8 mouse cellular contexts compared by ENCODE assay signal in the genomic region with DNA sequence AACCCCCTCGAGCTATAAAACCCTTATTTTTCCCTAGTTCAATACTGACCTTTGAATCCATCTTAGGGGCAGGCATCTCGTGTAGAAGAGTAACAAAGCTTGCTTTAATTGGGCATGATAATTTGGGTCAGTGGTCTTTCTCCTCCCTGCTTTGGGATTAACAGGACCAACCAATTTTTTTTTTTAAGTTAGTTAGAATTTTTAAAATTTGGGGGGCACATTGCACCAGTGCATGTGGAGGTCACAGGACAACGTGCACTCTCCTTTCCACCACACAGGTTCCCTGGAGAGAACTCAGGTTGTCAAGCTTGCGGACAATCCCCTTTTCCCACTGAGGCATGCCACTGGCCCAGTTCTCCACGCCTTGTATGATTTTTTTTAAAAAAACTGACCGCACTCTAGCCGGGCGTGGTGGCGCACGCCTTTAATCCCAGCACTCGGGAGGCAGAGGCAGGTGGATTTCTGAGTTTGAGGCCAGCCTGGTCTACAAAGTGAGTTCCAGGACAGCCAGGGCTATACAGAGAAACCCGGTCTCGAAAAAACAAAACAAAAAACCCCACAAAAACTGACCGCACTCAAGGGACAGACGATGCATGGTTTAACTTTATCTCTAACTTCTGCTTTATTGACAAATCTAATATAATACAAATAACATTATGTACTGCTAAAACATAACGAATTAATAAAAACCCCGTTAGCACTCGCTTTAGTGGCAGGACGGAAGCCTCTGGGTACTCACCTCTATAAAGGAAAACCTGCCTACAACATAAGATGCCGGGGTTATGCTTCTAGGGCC. TPM values are rescaled to one million over a fixed set of nuclear protein-coding genes. Genes with fewer than 3 reads are reported as not detected.
DNase-seq lines count a peak whose midpoint lies in the region; ATAC-seq and TF ChIP-seq lines count a peak whose summit lies in the region.

No protein-coding gene starts in this region.

- H3K4me2 ChIP-seq in heart, postnatal 0 days (ENCODE audit: low read depth, low read length) = peak overlapping the region; percentile 85
- peak overlapping the region; percentile 55 for H3K4me2 ChIP-seq in hindbrain, embryonic 11.5 days (replicated peaks; ENCODE audit: low read depth, low read length)
- H3K4me2 ChIP-seq in midbrain, embryonic 12.5 days (replicated peaks) = peak overlapping the region; percentile 84

- TF ChIP-seq CTCF in heart, postnatal 0 days (IDR thresholded peaks at IDR 0.05; ENCODE audit: low read depth) = no peak

- WGBS in heart, postnatal 0 days = 3% methylated on average over 20 of the region's 20 CpGs
- 12% methylated on average over 20 of the region's 20 CpGs for WGBS in hindbrain, embryonic 11.5 days
- WGBS in midbrain, embryonic 12.5 days = 8% methylated on average over 20 of the region's 20 CpGs

- H3K27me3 ChIP-seq in heart, postnatal 0 days (ENCODE audit: control insufficient read depth, insufficient read depth, low read length) = no peaks in the 10 kb centered on the region
- no peaks in the 10 kb centered on the region for H3K27me3 ChIP-seq in hindbrain, embryonic 11.5 days (ENCODE audit: control insufficient read depth, insufficient read depth, low read length)
- no peaks in the 10 kb centered on the region for H3K27me3 ChIP-seq in midbrain, embryonic 12.5 days

- intact Hi-C loops in heart, postnatal 10 days (cut with DNase I) = no loop called here

- peaks cover 24% of the 10 kb centered on the region for H3K36me3 ChIP-seq in heart, postnatal 0 days (replicated peaks; ENCODE audit: control insufficient read depth, insufficient read depth, low read length)
- peaks cover 18% of the 10 kb centered on the region for H3K36me3 ChIP-seq in hindbrain, embryonic 11.5 days (ENCODE audit: control insufficient read depth, insufficient read depth, low read length)
- peaks cover 49% of the 10 kb centered on the region for H3K36me3 ChIP-seq in midbrain, embryonic 12.5 days

- peak overlapping the region; percentile 95 for H3K4me3 ChIP-seq in heart, postnatal 0 days (ENCODE audit: low read depth, low read length)
- peak overlapping the region; percentile 96 for H3K4me3 ChIP-seq in hindbrain, embryonic 11.5 days (ENCODE audit: low read depth, low read length)
- H3K4me3 ChIP-seq in midbrain, embryonic 12.5 days = peak overlapping the region; percentile 91

- no peak for DNase-seq in heart, postnatal 0 days (ENCODE audit: low spot score)
- DNase-seq in heart, postnatal 10 days = no peak
- DNase-seq in Muller cell, postnatal 12 days (ENCODE audit: inconsistent ontology term) = peak; percentile 6
- no peak for DNase-seq in hindbrain, embryonic 11.5 days (ENCODE audit: low spot score)
- no peak for DNase-seq in spleen, adult 18-20 months
- no peak for DNase-seq in spleen, postnatal 14 days (ENCODE audit: low spot score in 2 of 2)
- no peak for DNase-seq in right cerebral cortex, postnatal 14 days

- TF ChIP-seq EP300 in heart, postnatal 0 days (IDR thresholded peaks at IDR 0.05; ENCODE audit: low read depth) = no peak

- H3K9me3 ChIP-seq in heart, postnatal 0 days (replicated peaks; ENCODE audit: control insufficient read depth, low read length) = no peaks in the 10 kb centered on the region
- H3K9me3 ChIP-seq in hindbrain, embryonic 11.5 days (ENCODE audit: control insufficient read depth, low read length) = no peaks in the 10 kb centered on the region
- no peaks in the 10 kb centered on the region for H3K9me3 ChIP-seq in midbrain, embryonic 12.5 days

- peak overlapping the region; percentile 71 for H3K9ac ChIP-seq in heart, postnatal 0 days (replicated peaks; ENCODE audit: low read depth, low read length)
- peak overlapping the region; percentile 99 for H3K9ac ChIP-seq in hindbrain, embryonic 11.5 days (ENCODE audit: low read depth, low read length)
- peak overlapping the region; percentile 94 for H3K9ac ChIP-seq in midbrain, embryonic 12.5 days (replicated peaks)

- peak overlapping the region; percentile 93 for H3K27ac ChIP-seq in heart, postnatal 0 days (ENCODE audit: low read depth)
- H3K27ac ChIP-seq in hindbrain, embryonic 11.5 days (ENCODE audit: low read depth, low read length) = peak overlapping the region; percentile 99
- peak overlapping the region; percentile 100 for H3K27ac ChIP-seq in midbrain, embryonic 12.5 days (replicated peaks)

- H3K4me1 ChIP-seq in heart, postnatal 0 days (ENCODE audit: control insufficient read depth, insufficient read depth) = peaks cover 9% of the 10 kb centered on the region
- H3K4me1 ChIP-seq in hindbrain, embryonic 11.5 days (replicated peaks; ENCODE audit: control insufficient read depth, insufficient read depth, low read length) = peaks cover 9% of the 10 kb centered on the region
- peaks cover 31% of the 10 kb centered on the region for H3K4me1 ChIP-seq in midbrain, embryonic 12.5 days

- ATAC-seq in heart, postnatal 0 days (ENCODE audit: insufficient read depth, low read depth) = no peak
- ATAC-seq in hindbrain, embryonic 11.5 days (ENCODE audit: low FRiP score) = no peak
- ATAC-seq in midbrain, embryonic 12.5 days (ENCODE audit: low FRiP score, low read depth) = no peak

RNA-seq across cellular contexts. Expression of a gene that starts 0.8 kb away (rescaled TPM):
- 11.8 and 18.5 TPM in 2 replicates for total RNA-seq in heart, postnatal 0 days (2014; rRNA removed; ENCODE audit: low replicate concordance)
- 10.9 and 11.2 TPM in 2 replicates for polyA plus RNA-seq in heart, postnatal 0 days (2015; fragmentation: Nextera tagmentation; extraction: Ambion mirVana)
- 1 to 10 TPM; 6.8 to 8.8 TPM for total RNA-seq in heart, postnatal 10 days (2021)
- 26.5 and 29.7 TPM in 2 replicates for polyA plus RNA-seq in hindbrain, embryonic 11.5 days (2014; fragmentation: Nextera tagmentation; extraction: Ambion mirVana)
- polyA plus RNA-seq in midbrain, embryonic 12.5 days (2016; fragmentation: Nextera tagmentation; extraction: Ambion mirVana) = 79.4 and 82.0 TPM in 2 replicates

RNA-seq across cellular contexts. Expression of a gene that starts 0.9 kb away (rescaled TPM):
- 2.3 and 8.6 TPM in 2 replicates for total RNA-seq in heart, postnatal 0 days (2014; rRNA removed; ENCODE audit: low replicate concordance)
- polyA plus RNA-seq in heart, postnatal 0 days (2015; fragmentation: Nextera tagmentation; extraction: Ambion mirVana) = 18.7 and 19.4 TPM in 2 replicates
- total RNA-seq in heart, postnatal 10 days (2021) = 10 to 100 TPM; 11.5 to 15.5 TPM
- polyA plus RNA-seq in hindbrain, embryonic 11.5 days (2014; fragmentation: Nextera tagmentation; extraction: Ambion mirVana) = 23.7 and 30.0 TPM in 2 replicates
- 38.6 and 41.1 TPM in 2 replicates for polyA plus RNA-seq in midbrain, embryonic 12.5 days (2016; fragmentation: Nextera tagmentation; extraction: Ambion mirVana)

RNA-seq across cellular contexts. Expression of a gene that starts 12.1 kb away (rescaled TPM):
- total RNA-seq in heart, postnatal 0 days (2014; rRNA removed; ENCODE audit: low replicate concordance) = 38.5 and 43.6 TPM in 2 replicates
- polyA plus RNA-seq in heart, postnatal 0 days (2015; fragmentation: Nextera tagmentation; extraction: Ambion mirVana) = 23.3 and 26.4 TPM in 2 replicates
- total RNA-seq in heart, postnatal 10 days (2021) = 10 to 100 TPM; 14.3 to 15.9 TPM
- polyA plus RNA-seq in hindbrain, embryonic 11.5 days (2014; fragmentation: Nextera tagmentation; extraction: Ambion mirVana) = 53.2 and 54.0 TPM in 2 replicates
- polyA plus RNA-seq in midbrain, embryonic 12.5 days (2016; fragmentation: Nextera tagmentation; extraction: Ambion mirVana) = 55.0 and 62.0 TPM in 2 replicates

RNA-seq across cellular contexts. Expression of a gene that starts 23.3 kb away (rescaled TPM):
- total RNA-seq in heart, postnatal 0 days (2014; rRNA removed; ENCODE audit: low replicate concordance) = 22.1 TPM in 1 of 2 replicates, not detected in the other
- 3.2 and 5.4 TPM in 2 replicates for polyA plus RNA-seq in heart, postnatal 0 days (2015; fragmentation: Nextera tagmentation; extraction: Ambion mirVana)
- 1 to 10 TPM; 1.7 to 2.5 TPM for total RNA-seq in heart, postnatal 10 days (2021)
- polyA plus RNA-seq in hindbrain, embryonic 11.5 days (2014; fragmentation: Nextera tagmentation; extraction: Ambion mirVana) = 24.1 and 26.5 TPM in 2 replicates
- 12.6 and 13.1 TPM in 2 replicates for polyA plus RNA-seq in midbrain, embryonic 12.5 days (2016; fragmentation: Nextera tagmentation; extraction: Ambion mirVana)

RNA-seq across cellular contexts. Expression of a gene that starts 23.8 kb away (rescaled TPM):
- 30.2 and 45.3 TPM in 2 replicates for total RNA-seq in heart, postnatal 0 days (2014; rRNA removed; ENCODE audit: low replicate concordance)
- 9.6 and 10.8 TPM in 2 replicates for polyA plus RNA-seq in heart, postnatal 0 days (2015; fragmentation: Nextera tagmentation; extraction: Ambion mirVana)
- total RNA-seq in heart, postnatal 10 days (2021) = 10 to 100 TPM; 35.3 to 37.2 TPM
- polyA plus RNA-seq in hindbrain, embryonic 11.5 days (2014; fragmentation: Nextera tagmentation; extraction: Ambion mirVana) = 18.7 and 19.1 TPM in 2 replicates
- 42.9 and 44.4 TPM in 2 replicates for polyA plus RNA-seq in midbrain, embryonic 12.5 days (2016; fragmentation: Nextera tagmentation; extraction: Ambion mirVana)
